Mouse (Mus musculus) frontal cortex, postnatal 36 days (tissue): ENCODE measurements around the gene Kcnip1.

ENCODE experiments used
- DNase-seq, 2 experiments: peaks; one replicate each; pipeline ENCODE4 v3.0.0; 2022; ENCODE audit warnings: low spot score in 2 of 2

The Kcnip1 gene

DNA sequence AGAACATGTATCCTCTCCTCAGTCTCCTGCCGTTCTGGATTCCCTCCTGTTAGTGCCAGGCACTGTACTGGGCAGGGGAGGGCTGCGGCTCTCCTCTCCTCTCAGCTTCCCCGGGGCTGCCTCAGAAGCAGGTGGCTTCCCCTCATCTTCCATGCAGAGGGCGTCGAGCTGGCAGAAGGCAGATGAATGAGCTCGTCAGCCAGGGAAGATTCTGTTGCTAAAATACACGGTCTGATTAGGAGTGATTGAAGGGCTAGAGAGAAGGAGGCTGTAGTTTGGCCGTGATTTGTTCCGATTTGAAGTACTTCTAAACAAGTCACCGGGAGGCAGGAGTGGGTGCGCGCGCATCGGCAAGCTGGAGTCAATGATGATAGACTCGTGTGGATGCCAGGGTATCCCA lies 236.3 kb downstream of the Kcnip1 start:
- peak in 1 of 2 experiments; percentile 20 for DNase-seq

DNA sequence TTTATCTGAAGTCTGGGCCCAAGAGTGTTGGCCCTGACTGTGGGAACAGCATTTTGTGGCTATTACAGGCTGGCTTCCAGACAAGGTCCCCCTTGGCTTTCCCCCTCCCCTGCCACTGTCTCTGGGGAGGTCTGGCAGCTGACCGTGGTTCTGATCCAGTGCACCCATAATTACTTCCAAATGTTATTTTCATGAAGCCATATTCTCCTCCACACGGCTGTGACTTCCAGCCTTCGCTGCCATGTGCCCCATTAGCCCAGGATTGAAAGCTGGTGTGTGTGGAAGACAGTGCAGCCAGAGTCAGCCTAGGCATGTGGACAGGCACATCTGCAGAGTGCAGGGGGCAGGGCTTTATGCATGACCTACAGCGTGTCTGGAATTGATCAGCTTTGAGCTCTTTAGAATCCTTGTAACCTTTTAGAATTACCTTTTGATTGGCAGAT lies 240.5 kb downstream of the Kcnip1 start:
- no peak for DNase-seq

DNA sequence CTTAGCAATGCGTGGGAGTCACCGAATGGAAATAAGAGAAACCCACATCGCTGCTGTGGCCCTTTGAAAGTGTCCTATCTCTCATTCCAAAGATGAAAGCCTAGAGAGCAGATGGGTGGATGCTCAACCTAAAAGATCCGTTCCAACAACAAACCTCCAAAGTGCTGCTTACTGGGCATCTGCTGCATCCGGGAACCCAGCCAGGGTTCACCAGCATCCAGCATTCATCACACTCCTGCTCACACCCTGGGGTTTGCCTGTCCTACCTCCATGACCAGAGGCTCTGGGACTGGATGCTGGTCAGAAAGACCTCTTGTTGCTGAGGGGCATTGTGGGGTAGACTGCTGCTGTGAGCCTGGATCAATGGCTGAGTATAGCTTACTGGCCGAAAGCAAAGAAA lies 241.4 kb downstream of the Kcnip1 start:
- no peak for DNase-seq

- no peak for DNase-seq
Observed at GRCm38 (mm10) chr11:33749979-33750378, 243.0 kb downstream of the Kcnip1 start.

DNA sequence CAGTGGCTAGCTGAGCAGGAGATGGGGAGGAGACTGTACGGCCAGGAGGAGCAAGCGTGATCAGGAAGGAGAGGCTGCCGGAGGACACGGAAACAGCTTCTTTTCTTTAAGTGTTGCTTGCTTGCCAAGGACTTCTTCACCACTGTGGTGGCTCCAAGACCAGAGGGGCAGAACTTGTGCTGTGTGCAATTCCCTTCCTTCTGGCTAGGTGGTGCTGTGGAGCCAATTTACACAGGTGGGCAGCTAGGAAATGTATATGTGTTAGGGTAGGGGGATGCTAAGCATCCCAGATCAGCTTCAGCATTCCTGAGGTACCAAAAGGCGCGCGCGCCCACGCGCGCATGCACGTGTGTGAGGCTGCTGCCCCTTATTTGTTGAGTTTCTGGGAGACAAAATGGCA lies 243.5 kb downstream of the Kcnip1 start:
- DNase-seq: no peak

DNA sequence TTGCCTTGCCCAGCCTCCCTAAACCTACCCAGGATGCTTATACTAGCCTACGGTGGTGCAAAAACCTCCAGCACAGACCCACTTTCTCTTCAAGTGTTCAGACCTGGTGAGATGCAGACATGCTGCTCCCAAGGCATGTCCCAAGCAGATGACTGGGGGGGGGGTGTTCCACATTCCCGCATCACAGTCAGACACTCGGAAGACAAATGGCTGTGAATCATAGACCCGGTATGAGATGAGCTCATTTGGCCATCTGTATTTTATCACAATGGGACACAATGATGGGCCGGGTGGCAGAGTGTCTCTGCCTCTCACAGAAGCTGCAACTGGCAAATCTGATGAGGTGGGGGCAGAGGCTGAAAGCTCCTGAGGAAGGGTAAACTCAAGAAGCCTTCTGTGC lies 244.2 kb downstream of the Kcnip1 start:
- no peak for DNase-seq

DNA sequence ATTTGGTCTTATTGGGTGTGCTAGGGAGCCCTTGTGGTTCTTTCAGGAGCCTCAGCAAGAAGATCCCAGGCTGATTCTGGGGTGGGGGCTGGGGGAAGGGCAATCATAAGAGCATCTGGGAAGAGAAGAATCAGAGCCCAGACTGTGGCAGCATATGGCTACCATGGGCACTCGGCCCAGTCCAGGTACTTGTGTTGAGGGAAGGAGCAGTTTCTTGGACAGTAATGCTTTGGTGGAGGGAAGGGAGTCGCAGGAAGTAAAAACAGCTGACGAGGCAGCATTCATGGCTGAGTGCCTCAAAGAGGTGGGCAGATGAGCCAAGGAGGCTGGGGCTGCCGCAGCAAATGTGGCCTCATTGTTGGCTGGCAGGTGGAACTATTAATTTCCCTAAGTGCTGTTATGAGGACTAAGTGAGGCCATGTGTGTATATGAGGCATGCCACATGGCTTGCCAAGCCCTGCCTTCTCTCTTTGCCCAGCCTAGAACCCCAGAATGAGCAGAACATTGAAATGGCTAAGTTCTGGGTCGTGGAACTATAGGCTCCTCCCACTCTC lies 245.5 kb downstream of the Kcnip1 start:
- DNase-seq: peak in 1 of 2 experiments; percentile 10

GRCm38 (mm10) chr11:33746402-33746801 lies 246.6 kb downstream of the Kcnip1 start:
- no peak for DNase-seq

DNA sequence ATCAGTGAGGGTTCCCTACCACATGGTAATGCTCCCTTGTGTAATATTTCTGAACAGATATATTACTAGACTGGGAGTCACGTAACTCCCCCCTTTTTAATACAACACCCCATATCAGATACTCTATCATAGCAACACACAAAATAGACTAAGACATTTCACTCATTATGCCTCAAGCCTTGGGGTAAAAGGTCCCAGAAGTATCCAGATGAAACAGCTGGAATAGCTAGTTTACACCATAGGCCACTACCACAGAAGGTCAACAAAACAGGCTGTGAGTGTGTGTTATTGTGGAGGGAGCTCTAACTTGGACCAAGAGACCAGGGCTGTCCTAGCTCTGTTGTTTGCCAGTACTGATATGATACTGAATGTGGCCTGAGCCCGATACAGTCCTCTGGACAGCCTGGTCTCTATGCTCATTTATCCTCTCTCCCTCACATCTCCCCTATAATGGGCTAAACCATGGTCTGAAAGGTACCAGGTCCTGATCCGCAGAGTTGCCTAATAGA lies 247.1 kb downstream of the Kcnip1 start:
- no peak for DNase-seq

GRCm38 (mm10) chr11:33744429-33744828 lies 248.5 kb downstream of the Kcnip1 start:
- DNase-seq: no peak

- no peak for DNase-seq
Observed at GRCm38 (mm10) chr11:33740187-33740586, 252.8 kb downstream of the Kcnip1 start.

DNA sequence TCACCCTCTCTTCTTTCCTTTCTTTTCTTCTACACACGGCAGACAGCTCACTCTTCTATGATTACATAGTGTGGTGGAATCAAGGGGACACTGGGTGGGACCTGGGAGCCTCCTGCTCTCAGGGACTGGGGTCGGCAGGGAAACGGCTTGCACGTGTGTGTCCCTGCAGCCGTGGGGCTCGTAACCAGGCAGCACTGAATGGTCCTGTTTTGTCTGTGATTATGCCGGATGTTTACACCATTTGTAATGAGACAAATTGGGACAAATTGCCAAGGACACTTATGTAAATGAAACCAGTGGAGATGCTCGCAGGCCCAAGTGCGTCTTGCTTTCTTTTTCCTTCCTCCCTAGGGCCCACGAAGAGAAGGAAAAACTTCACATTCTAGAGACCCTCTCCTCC lies 256.5 kb downstream of the Kcnip1 start:
- DNase-seq: no peak

DNA sequence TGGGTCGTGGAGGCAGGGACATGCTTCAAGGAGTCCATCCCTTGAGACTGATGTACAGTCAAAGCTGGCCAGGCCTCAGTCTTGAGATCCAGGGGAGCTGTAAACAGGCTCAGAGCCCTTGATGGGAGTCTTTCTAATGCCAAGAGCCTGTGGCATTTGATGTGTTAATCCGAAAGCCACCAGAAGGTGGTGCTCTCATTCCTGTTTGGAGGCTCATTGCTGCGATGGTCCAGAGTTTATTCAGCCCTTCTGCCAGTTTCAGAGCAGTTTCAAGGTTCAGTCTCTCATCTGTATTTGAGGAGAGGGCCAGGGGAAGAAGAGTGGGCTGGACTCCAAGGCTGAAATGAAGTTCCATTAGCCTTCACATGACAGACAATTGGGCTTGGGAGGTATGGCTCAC lies 259.7 kb downstream of the Kcnip1 start:
- peak; percentile 76 to 85 for DNase-seq

DNA sequence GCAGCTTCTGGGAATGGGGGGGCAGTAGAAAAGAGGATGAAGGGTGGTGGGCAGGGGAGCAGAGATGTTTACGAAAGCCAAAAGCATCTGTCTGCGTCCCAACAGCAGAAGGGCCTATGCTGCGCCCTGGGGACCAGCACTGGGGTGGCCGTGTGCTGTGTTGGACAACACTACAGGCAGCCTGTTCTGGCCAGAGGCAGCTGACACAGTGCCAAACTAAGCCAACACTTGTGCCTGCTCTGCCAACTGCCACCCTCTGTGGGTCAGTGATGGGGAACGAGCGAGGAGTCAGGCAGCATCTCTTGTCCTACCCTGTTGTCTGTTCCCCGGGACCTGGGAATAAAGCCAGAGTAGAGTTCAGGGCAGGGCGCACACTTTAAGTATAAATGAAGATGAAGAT lies 260.6 kb downstream of the Kcnip1 start:
- DNase-seq: peak in 1 of 2 experiments; percentile 23

DNA sequence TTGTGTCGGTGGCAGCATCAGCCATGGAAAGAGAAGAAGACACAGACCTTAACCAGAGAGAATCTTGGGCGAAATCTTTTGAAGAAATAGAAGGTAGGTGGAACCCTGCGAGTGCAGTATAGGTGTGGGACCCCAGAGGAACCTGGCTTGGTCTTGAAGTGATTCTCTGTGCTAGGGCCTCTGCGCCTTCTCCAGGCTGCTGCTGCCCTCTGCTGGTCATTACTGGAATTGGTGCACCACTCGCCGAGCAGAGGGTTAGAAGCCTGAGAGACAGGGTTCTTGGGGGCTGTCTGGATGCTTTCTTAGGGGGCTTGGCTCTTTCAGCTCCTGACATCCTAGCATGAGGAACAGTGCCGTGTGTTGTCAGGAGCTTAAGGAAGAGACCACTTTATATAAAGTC lies 271.7 kb downstream of the Kcnip1 start:
- DNase-seq: peak; percentile 62 to 78

DNA sequence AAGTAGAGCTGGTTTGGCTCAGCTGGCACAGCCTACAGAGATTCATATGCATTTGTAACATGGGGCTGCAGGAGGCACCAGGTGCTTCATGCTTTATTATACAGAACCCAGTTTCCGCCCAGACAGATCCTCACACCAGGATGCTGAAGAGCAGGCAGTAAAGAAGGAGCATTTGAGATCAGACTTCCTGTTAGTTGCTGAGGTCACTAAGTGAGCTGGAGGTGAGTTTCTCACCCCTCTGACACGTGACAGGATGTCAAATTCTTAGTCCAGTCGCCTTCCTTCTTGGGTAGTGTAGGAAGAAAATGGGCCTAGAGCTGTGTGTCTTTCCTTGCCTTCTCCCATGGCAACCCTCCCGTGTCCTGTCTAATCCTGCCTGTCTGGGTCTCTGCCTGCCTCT lies 286.2 kb downstream of the Kcnip1 start:
- DNase-seq: no peak

DNA sequence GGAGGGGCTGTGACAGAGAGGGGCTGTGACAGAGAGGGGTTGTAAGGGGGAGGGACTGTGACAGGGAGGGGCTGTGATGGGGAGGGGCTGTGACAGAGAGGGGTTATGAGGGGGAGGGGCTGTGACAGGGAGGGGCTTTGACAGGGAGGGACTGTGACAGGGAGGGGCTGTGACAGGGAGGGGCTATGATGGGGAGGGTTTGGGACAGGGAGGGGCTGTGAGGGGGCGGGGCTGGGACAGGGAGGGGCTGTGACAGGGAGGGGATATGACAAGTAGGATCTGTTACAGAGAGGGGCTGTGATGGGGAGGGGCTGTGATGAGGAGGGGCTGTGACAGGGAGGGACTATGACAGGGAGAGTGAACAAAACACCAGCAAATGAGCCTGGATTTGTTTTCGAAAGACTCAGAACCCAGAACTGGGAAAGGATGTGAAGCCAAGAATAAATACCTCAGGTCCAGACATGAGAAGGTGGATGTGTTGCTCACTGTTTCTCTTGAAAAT lies 290.9 kb downstream of the Kcnip1 start:
- no peak for DNase-seq

DNA sequence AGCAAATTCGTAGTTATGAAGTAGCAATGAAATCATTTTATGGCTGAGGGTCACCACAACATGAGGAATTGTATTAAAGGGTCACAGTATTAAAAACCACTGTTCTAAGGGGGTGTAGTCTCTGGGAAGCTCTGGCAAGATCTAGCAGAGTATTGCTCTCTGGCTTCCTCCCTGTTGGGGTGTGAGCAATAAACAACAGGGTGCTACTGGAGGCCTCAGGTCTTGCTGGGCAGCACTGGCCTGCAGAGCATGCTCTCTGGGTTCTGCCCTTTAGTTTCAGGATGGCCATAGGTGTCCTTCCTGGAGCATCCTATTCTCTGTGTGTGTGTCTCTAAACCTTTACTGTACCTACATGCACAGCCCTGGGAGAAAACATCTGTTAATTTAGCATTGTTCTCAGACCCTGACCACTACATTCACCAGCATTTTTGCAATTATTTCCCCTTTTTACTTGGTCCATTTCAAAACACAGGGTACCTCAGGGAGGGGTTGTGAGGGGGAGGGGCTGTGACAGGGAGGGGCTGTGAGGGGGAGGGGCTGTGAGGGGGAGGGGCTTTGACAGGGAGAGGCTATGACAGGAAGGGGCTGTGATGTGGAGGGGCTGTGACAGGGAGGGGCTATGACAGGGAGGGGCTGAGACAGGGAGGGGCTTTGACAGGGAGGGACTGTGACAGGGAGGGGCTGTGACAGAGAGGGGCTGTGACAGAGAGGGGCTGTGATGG lies 291.6 kb downstream of the Kcnip1 start:
- DNase-seq: no peak

DNA sequence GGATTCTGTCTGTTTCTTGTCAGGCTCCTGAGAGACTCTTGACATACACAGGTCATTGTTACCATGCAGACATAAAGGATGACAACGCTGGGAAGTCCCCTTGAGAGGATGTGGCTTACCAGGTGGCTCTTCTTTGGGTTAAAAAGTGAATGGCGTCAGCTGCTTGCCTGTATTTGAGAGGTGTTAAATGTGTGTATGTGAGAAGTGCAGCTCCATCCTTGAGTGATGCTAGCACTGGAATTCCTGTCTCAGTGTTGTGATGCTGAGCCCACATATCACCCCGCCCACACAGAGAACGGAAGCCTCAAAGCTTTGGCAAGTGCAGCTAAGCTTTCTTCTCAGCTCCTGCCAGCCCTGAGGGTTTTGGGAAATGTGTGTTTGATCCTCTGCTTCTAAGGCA lies 292.2 kb downstream of the Kcnip1 start:
- peak; percentile 79 to 92 for DNase-seq

DNA sequence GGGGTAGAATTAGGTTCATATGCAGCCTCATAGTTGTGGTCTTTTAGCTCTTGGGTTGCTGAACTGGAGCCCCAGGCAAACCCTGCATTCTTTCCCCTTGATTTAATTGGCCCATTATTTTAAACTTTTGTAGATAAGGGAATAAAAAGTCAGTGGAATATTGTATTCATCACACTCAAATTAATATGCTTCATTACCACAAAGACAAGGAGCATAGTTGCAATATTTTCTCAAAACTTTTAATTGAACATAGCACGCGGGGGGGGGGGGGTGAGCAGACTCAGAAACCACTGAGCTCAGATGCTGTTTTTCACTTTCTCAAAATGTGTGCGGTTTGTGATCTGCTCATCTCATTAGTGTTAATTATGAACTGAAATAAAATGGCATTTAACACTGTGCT lies 302.8 kb downstream of the Kcnip1 start:
- no peak for DNase-seq

- DNase-seq: peak; percentile 54 to 72
Observed at GRCm38 (mm10) chr11:33685904-33686303, 307.0 kb downstream of the Kcnip1 start.

GRCm38 (mm10) chr11:33680151-33680550 lies 312.8 kb downstream of the Kcnip1 start:
- DNase-seq: no peak
